Mouse (Mus musculus): ENCODE measurements around the gene Dst. TPM values are rescaled to one million over a fixed set of nuclear protein-coding genes. Genes with fewer than 3 reads are reported as not detected.

The Dst gene
- total and polyA plus RNA-seq, 3 experiments, result 0.08 to 0.60 TPM; not detected in 1

DNA sequence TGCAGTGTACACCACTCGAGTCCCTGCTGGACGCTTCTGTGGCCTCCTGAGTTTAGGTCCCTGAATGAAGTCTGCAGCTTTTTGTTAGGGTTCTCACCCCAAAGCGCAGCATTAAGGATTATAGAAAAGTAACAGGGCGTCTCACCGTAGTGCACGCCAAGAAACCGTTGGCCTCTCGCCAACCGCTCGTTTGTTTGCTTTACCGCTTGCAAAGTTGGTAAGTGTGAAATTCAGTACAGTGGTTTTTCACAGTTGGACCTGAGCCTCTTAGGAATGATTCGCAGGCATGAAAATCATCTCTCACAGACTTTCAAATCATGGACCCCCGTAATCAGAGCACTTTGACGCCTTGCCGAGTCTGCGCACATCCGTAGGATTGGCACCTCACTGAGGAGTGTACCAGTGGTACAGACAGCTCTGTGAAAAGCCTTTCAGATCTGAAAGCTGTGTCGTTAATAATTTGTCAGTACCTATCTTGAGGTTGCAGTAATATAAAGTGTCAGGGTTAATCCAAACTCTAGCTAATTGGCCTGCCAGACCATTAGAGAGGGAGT is 390.7 kb downstream of the Dst start:
- DNase-seq (ENCODE audit: low read depth, low spot score), result no peak
- Histone ChIP-seq H3K79me2 (ENCODE audit: control insufficient read depth, insufficient read depth, low read length, poor library complexity) (no peaks in the 10 kb centered on the region), H3K9ac (ENCODE audit: control insufficient read depth, low read depth, low read length, poor library complexity, severe bottlenecking) (no peak overlapping the region), H3K9me3 (replicated peaks; ENCODE audit: insufficient read depth, low read length) (no peaks in the 10 kb centered on the region), H3K4me3 (ENCODE audit: control insufficient read depth in 1 of 2, insufficient read depth in 1 of 2, low read depth in 2 of 2, low read length in 2 of 2) (no peak overlapping the region), H3K36me3 (ENCODE audit: control insufficient read depth in 1 of 2, insufficient read depth in 2 of 2, low read length in 2 of 2) (no peaks in the 10 kb centered on the region), H3K4me1 (ENCODE audit: control insufficient read depth in 1 of 2, insufficient read depth in 2 of 2, low read length in 2 of 2) (no peaks in the 10 kb centered on the region), H3K27me3 (ENCODE audit: control insufficient read depth in 1 of 2, insufficient read depth in 2 of 2, low read length in 2 of 2) (no peaks in the 10 kb centered on the region), H3K27ac (ENCODE audit: control insufficient read depth, low read depth, low read length) (no peak overlapping the region)
- TF ChIP-seq ELF1 (IDR thresholded peaks at IDR 0.05; ENCODE audit: low read depth, low read length) (no peak), TCF12 (IDR thresholded peaks at IDR 0.05; ENCODE audit: low read depth, low read length) (no peak), POLR2AphosphoS2 (IDR thresholded peaks at IDR 0.05; ENCODE audit: low read length) (no peak), GATA1 (IDR thresholded peaks at IDR 0.05; ENCODE audit: low read depth, low read length) (no peak), E2F4 (IDR thresholded peaks at IDR 0.05; ENCODE audit: borderline replicate concordance, low read depth, low read length) (no peak), UBTF (IDR thresholded peaks at IDR 0.05; ENCODE audit: borderline replicate concordance, insufficient read depth, low read depth, low read length) (no peak), HCFC1 (IDR thresholded peaks at IDR 0.05; ENCODE audit: low read depth, low read length) (no peak), USF2 (IDR thresholded peaks at IDR 0.05; ENCODE audit: borderline replicate concordance in 1 of 2, insufficient read depth in 1 of 2, low read depth in 1 of 2, low read length in 2 of 2) (no peak), RAD21 (IDR thresholded peaks at IDR 0.05; ENCODE audit: low read depth, low read length) (no peak), MYB (IDR thresholded peaks at IDR 0.05; ENCODE audit: low read depth, low read length) (no peak)

DNA sequence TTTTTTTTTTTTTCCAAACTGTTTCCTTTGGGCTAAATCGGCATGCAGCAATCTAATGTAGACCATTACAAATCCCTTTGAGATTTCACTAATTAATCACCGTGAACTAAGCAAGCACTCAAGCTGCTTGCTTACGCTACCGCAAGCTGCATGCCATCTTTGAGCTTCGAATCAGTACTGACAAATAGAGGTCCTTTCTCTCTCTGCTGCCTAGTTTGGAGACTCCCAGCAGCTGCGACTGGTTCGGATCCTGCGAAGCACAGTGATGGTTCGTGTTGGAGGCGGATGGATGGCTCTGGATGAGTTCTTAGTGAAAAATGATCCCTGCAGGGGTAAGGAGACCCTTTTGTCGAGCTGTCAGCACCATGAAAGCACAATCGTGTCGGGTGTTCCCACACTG is 391.5 kb downstream of the Dst start:
- H3K27me3 ChIP-seq (ENCODE audit: control insufficient read depth in 1 of 2, insufficient read depth in 2 of 2, low read length in 2 of 2), result no peaks in the 10 kb centered on the region
- DNase-seq (ENCODE audit: low read depth, low spot score), result no peak
- no peak for TF ChIP-seq KAT2A (conservative IDR thresholded peaks at IDR 0.05; ENCODE audit: low read depth, low read length)
- no peak for TF ChIP-seq RAD21 (IDR thresholded peaks at IDR 0.05; ENCODE audit: low read depth, low read length)
- no peak for TF ChIP-seq CTCF (IDR thresholded peaks at IDR 0.05 in 2 of 3, conservative IDR thresholded peaks at IDR 0.05 in 1 of 3; ENCODE audit: control insufficient read depth in 1 of 3, insufficient read depth in 1 of 3, low read depth in 2 of 3, low read length in 3 of 3, poor library complexity in 1 of 3, severe bottlenecking in 1 of 3)
- no peak for TF ChIP-seq MAFK (IDR thresholded peaks at IDR 0.05; ENCODE audit: borderline replicate concordance, low read depth, low read length)
- no peak for TF ChIP-seq ZNF384 (IDR thresholded peaks at IDR 0.05; ENCODE audit: low read depth, low read length)
- TF ChIP-seq MXI1 (IDR thresholded peaks at IDR 0.05; ENCODE audit: low read depth, low read length), result no peak
- no peak for TF ChIP-seq ETS1 (IDR thresholded peaks at IDR 0.05; ENCODE audit: low read depth, low read length)
- H3K9me3 ChIP-seq (replicated peaks; ENCODE audit: insufficient read depth, low read length), result no peaks in the 10 kb centered on the region
- no peaks in the 10 kb centered on the region for H3K79me2 ChIP-seq (ENCODE audit: control insufficient read depth, insufficient read depth, low read length, poor library complexity)
- H3K36me3 ChIP-seq (ENCODE audit: control insufficient read depth in 1 of 2, insufficient read depth in 2 of 2, low read length in 2 of 2), result no peaks in the 10 kb centered on the region
- no peak overlapping the region for H3K4me3 ChIP-seq (ENCODE audit: control insufficient read depth in 1 of 2, insufficient read depth in 1 of 2, low read depth in 2 of 2, low read length in 2 of 2)
- H3K9ac ChIP-seq (ENCODE audit: control insufficient read depth, low read depth, low read length, poor library complexity, severe bottlenecking), result no peak overlapping the region
- no peak overlapping the region for H3K27ac ChIP-seq (ENCODE audit: control insufficient read depth, low read depth, low read length)
- no peaks in the 10 kb centered on the region for H3K4me1 ChIP-seq (ENCODE audit: control insufficient read depth in 1 of 2, insufficient read depth in 2 of 2, low read length in 2 of 2)

Data from MEL (cell line).